Mouse (Mus musculus): ENCODE measurements around the gene Med27. TPM values are rescaled to one million over a fixed set of nuclear protein-coding genes. Genes with fewer than 3 reads are reported as not detected.

The Med27 gene
- polyA plus RNA-seq, 1 experiment from 2014 or later = 48.4 TPM

GRCm38 (mm10) chr2:29456631-29457320 lies 110.2 kb downstream of the Med27 start:
- H3K9me3 ChIP-seq = no peaks in the 10 kb centered on the region
- WGBS = 83% methylated on average over 9 of the region's 9 CpGs
- H3K4me1 ChIP-seq (replicated peaks) = peaks cover 15% of the 10 kb centered on the region
- H3K4me3 ChIP-seq (replicated peaks) = no peak overlapping the region
- no peaks in the 10 kb centered on the region for H3K36me3 ChIP-seq
- no peak overlapping the region for H3K27ac ChIP-seq
- H3K4me2 ChIP-seq = no peak overlapping the region
- H3K27me3 ChIP-seq = no peaks in the 10 kb centered on the region
- no peak for ATAC-seq (ENCODE audit: insufficient number of reproducible peaks, insufficient read depth, low FRiP score, low TSS enrichment, low read depth)
- H3K9ac ChIP-seq (replicated peaks) = no peak overlapping the region

- H3K4me2 ChIP-seq = no peak overlapping the region
- H3K4me3 ChIP-seq (replicated peaks) = no peak overlapping the region
- 63% methylated on average over 2 of the region's 2 CpGs for WGBS
- H3K27me3 ChIP-seq = no peaks in the 10 kb centered on the region
- H3K27ac ChIP-seq = no peak overlapping the region
- no peaks in the 10 kb centered on the region for H3K36me3 ChIP-seq
- H3K9ac ChIP-seq (replicated peaks) = no peak overlapping the region
- H3K9me3 ChIP-seq = no peaks in the 10 kb centered on the region
- no peak for ATAC-seq (ENCODE audit: insufficient number of reproducible peaks, insufficient read depth, low FRiP score, low TSS enrichment, low read depth)
- H3K4me1 ChIP-seq (replicated peaks) = peaks cover 8% of the 10 kb centered on the region
These were observed 111.1 kb downstream of the Med27 start for GRCm38 (mm10) chr2:29457677-29458076.

- Histone ChIP-seq H3K9ac (replicated peaks) (no peak overlapping the region), H3K4me3 (replicated peaks) (no peak overlapping the region), H3K36me3 (no peaks in the 10 kb centered on the region), H3K27ac (no peak overlapping the region), H3K4me2 (no peak overlapping the region), H3K4me1 (replicated peaks) (peaks cover 8% of the 10 kb centered on the region; the same call in 1 of the 2 replicates), H3K9me3 (no peaks in the 10 kb centered on the region), H3K27me3 (no peaks in the 10 kb centered on the region)
- ATAC-seq (ENCODE audit: insufficient number of reproducible peaks, insufficient read depth, low FRiP score, low TSS enrichment, low read depth) = no peak
- WGBS = 92% methylated on average over 3 of the region's 3 CpGs
These were observed 111.8 kb downstream of the Med27 start for GRCm38 (mm10) chr2:29458346-29458950.

DNA sequence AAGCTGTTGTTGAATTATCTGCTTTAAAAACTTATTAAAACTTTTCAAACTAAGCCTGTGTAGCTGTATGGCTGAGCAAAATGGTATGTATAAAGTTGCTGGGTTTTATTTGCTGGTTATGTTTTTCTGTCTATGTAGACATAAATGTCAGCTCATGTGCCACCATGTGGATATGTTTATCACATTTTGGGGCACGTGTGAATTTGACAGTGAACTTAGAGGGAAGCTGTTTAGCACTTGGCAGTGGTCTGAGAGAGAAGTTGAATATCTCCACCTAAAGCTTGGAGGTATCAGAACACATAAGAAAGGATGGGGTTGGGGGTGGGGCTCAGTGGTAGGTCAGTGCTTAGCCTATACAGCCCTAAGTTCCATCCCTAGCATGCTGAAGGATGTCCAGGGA lies 113.0 kb downstream of the Med27 start:
- Histone ChIP-seq H3K27me3 (no peaks in the 10 kb centered on the region), H3K27ac (no peak overlapping the region), H3K9ac (replicated peaks) (no peak overlapping the region), H3K4me2 (no peak overlapping the region), H3K4me3 (replicated peaks) (no peak overlapping the region), H3K4me1 (replicated peaks) (peaks cover 8% of the 10 kb centered on the region; the same call in 1 of the 2 replicates), H3K9me3 (no peaks in the 10 kb centered on the region), H3K36me3 (no peaks in the 10 kb centered on the region)
- no peak for ATAC-seq (ENCODE audit: insufficient number of reproducible peaks, insufficient read depth, low FRiP score, low TSS enrichment, low read depth)
- WGBS = 63% methylated on average over 1 of the region's 1 CpGs

DNA sequence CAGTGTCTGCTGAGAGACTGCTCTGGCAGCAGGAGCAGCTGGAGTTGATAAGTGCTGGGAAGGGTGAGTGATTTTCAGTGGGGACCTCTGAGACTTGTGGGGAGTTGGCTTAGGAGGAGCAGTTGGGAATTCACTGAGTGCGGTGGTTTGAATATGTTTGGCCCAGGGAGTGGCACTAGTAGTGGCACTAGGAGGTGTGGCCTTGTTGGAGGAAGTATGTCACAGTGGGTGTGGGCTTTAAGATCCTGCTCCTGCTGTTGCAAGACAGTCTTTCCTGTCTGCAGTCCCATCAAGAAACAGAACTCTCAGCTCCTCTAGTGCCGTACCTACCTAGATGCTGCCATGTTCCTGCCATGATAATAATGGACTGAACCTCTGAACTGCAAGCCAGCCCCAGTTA lies 115.2 kb downstream of the Med27 start:
- no peak for ATAC-seq (ENCODE audit: insufficient number of reproducible peaks, insufficient read depth, low FRiP score, low TSS enrichment, low read depth)
- H3K4me1 ChIP-seq (replicated peaks) = peaks cover 18% of the 10 kb centered on the region
- H3K27ac ChIP-seq = no peak overlapping the region
- 87% methylated on average over 2 of the region's 2 CpGs for WGBS
- H3K4me3 ChIP-seq (replicated peaks) = no peak overlapping the region
- no peaks in the 10 kb centered on the region for H3K36me3 ChIP-seq
- no peak overlapping the region for H3K4me2 ChIP-seq
- H3K9me3 ChIP-seq = no peaks in the 10 kb centered on the region
- H3K27me3 ChIP-seq = no peaks in the 10 kb centered on the region
- no peak overlapping the region for H3K9ac ChIP-seq (replicated peaks)

- no peak for ATAC-seq (ENCODE audit: insufficient number of reproducible peaks, insufficient read depth, low FRiP score, low TSS enrichment, low read depth)
- Histone ChIP-seq H3K9me3 (no peaks in the 10 kb centered on the region), H3K4me2 (no peak overlapping the region), H3K27ac (no peak overlapping the region), H3K36me3 (no peaks in the 10 kb centered on the region), H3K4me3 (replicated peaks) (no peak overlapping the region), H3K4me1 (replicated peaks) (peaks cover 18% of the 10 kb centered on the region), H3K9ac (replicated peaks) (no peak overlapping the region), H3K27me3 (no peaks in the 10 kb centered on the region)
- WGBS = 83% methylated on average over 6 of the region's 6 CpGs
These were observed 116.5 kb downstream of the Med27 start for GRCm38 (mm10) chr2:29463039-29463585.

- H3K4me3 ChIP-seq (replicated peaks) = no peak overlapping the region
- no peaks in the 10 kb centered on the region for H3K36me3 ChIP-seq
- H3K9ac ChIP-seq (replicated peaks) = no peak overlapping the region
- 75% methylated on average over 9 of the region's 9 CpGs for WGBS
- H3K9me3 ChIP-seq = no peaks in the 10 kb centered on the region
- no peak overlapping the region for H3K27ac ChIP-seq
- H3K27me3 ChIP-seq = no peaks in the 10 kb centered on the region
- no peak overlapping the region for H3K4me2 ChIP-seq
- ATAC-seq (ENCODE audit: insufficient number of reproducible peaks, insufficient read depth, low FRiP score, low TSS enrichment, low read depth) = no peak
- peaks cover 18% of the 10 kb centered on the region for H3K4me1 ChIP-seq (replicated peaks)
These were observed 118.4 kb downstream of the Med27 start for GRCm38 (mm10) chr2:29464851-29465648.

DNA sequence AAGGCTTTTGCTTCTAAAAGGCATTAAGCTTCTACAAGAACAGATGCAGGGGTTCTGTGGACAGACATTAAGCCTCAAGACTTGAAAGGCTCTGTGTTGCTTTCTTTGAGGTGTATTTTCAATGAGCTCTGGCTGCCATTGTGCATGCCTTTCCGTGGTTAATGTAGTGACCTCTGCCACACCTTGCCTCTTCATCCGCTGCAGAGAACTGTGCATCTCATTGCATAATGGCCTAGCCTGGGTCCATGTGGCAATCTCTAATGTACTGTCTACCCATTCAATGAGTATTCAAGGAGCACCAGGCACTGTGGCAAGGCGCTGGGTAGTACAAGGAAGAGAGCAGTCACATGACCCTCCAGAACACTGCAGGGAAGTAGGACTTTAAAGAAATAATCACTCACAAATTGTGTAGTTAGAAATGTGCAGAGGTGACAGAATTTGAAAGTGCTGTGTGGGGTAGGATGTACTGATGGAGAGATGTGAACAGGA lies 119.1 kb downstream of the Med27 start:
- Histone ChIP-seq H3K36me3 (no peaks in the 10 kb centered on the region), H3K4me3 (replicated peaks) (no peak overlapping the region), H3K4me1 (replicated peaks) (peaks cover 18% of the 10 kb centered on the region), H3K4me2 (no peak overlapping the region), H3K27ac (no peak overlapping the region), H3K27me3 (no peaks in the 10 kb centered on the region), H3K9ac (replicated peaks) (no peak overlapping the region), H3K9me3 (no peaks in the 10 kb centered on the region)
- WGBS = 76% methylated on average over 3 of the region's 3 CpGs
- no peak for ATAC-seq (ENCODE audit: insufficient number of reproducible peaks, insufficient read depth, low FRiP score, low TSS enrichment, low read depth)

DNA sequence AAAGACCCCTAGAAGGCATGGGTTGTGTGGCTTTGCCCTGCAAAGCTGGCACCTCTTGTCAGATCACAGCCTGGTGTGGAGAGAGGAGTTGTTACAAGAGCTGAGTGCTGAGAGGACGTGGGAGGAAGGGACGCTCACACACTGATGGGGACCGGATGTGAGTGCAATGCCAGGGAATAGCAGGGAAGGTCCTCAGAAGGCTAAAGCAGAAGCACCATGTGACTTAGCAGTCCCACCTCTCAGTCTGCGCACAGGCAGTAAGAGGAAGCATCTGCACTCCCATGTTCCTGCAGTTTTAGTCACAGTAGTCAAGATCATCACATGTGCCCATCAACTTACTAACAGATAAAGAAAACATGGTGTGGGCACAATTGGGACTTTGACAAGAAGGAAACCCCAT lies 119.8 kb downstream of the Med27 start:
- 68% methylated on average over 4 of the region's 4 CpGs for WGBS
- no peaks in the 10 kb centered on the region for H3K27me3 ChIP-seq
- H3K4me3 ChIP-seq (replicated peaks) = no peak overlapping the region
- H3K4me2 ChIP-seq = no peak overlapping the region
- no peak overlapping the region for H3K9ac ChIP-seq (replicated peaks)
- peaks cover 18% of the 10 kb centered on the region for H3K4me1 ChIP-seq (replicated peaks)
- no peak overlapping the region for H3K27ac ChIP-seq
- no peak for ATAC-seq (ENCODE audit: insufficient number of reproducible peaks, insufficient read depth, low FRiP score, low TSS enrichment, low read depth)
- H3K9me3 ChIP-seq = no peaks in the 10 kb centered on the region
- H3K36me3 ChIP-seq = no peaks in the 10 kb centered on the region

DNA sequence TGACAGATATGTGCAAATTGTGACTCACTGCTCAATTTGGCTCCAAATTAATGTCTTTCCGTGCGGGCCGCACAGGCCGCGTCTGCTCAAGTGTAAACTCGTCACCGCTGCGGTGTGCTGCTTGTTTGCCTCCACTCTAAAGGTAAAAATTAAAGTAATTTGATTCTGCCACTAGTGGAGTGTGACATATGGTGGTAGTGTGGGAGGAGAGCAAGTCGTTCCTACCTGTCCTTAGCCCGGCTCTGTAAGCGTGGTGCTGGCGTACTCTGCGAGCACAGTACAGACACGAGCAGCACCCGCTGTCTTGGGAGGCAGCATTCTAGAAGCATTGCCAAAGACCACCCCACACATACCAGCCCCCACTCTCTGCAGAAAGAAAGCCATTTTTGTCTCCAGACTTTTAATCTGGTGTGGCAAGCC lies 121.9 kb downstream of the Med27 start:
- no peak overlapping the region for H3K4me2 ChIP-seq
- H3K27ac ChIP-seq = no peak overlapping the region
- WGBS = 69% methylated on average over 15 of the region's 15 CpGs
- H3K36me3 ChIP-seq = no peaks in the 10 kb centered on the region
- H3K9ac ChIP-seq (replicated peaks) = no peak overlapping the region
- ATAC-seq (ENCODE audit: insufficient number of reproducible peaks, insufficient read depth, low FRiP score, low TSS enrichment, low read depth) = no peak
- H3K27me3 ChIP-seq = no peaks in the 10 kb centered on the region
- H3K4me3 ChIP-seq (replicated peaks) = no peak overlapping the region
- H3K9me3 ChIP-seq = no peaks in the 10 kb centered on the region
- peaks cover 18% of the 10 kb centered on the region for H3K4me1 ChIP-seq (replicated peaks)

DNA sequence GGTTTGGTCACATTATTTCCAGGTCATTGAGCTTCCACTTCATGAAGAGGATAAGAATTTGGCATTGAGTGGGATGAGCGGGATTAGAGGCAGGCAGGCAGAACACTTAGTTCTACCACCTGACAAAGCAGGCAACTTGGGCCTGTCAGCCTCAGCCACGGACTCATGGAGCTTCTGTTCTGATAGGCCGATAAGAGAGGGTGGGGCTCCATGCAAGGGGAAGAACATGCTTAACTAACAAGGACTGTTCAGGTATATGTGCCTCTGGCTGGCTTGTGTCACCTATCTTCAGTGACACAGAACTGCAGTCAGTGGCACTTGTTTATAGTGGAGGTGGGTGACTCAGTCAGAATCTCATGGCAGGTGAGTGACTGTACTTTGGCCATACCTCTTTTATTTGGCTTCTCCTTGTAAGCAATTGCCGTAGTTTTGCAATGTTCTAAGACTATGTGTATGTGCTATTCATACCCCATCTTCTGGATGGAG lies 126.4 kb downstream of the Med27 start:
- no peak overlapping the region for H3K9ac ChIP-seq (replicated peaks)
- H3K27me3 ChIP-seq = no peaks in the 10 kb centered on the region
- no peaks in the 10 kb centered on the region for H3K9me3 ChIP-seq
- no peak overlapping the region for H3K4me3 ChIP-seq (replicated peaks)
- WGBS = 87% methylated on average over 4 of the region's 4 CpGs
- H3K27ac ChIP-seq = no peak overlapping the region
- no peaks in the 10 kb centered on the region for H3K36me3 ChIP-seq
- H3K4me1 ChIP-seq (replicated peaks) = no peaks in the 10 kb centered on the region; the same call in 1 of the 2 replicates
- no peak for ATAC-seq (ENCODE audit: insufficient number of reproducible peaks, insufficient read depth, low FRiP score, low TSS enrichment, low read depth)
- no peak overlapping the region for H3K4me2 ChIP-seq
